Mouse (Mus musculus): ENCODE measurements at regions not wholly inside any gene's neighbourhood (a gene's known extent, or its start where the extent isn't known, plus 50 kb on each side); places are given as distances from the start of the nearest gene placed in this dataset.

DNA sequence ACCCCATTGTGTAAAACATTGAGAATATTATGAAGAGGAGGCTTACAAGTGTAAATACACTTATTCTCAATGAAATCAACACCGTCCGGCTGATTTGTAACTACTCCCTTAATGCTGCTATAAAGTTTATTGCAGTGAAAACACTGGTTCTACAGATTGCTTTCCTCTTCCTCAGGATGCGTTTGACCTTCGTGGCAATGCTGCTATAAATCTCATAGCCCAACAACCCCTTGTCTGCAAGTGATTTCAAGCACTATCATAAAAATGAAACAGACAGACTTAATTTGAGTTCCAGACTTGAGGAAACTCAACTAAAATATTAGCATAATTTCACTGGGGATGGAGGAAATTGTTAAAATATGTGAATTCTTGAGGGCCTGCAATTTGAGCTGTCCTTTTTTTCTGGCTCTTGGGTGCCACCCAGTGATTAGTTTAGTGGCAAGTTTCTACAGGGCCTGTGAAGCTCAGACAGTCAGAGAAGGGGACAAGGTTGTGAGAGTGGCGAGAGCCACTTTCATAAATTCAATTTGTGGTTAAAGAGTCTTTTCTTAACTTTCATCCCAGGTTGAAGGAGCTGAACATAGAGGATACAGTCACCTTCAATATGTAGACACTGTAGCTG, 1457.4 kb downstream of the 4930444P10Rik start:
- Histone ChIP-seq H3K4me1 (ENCODE audit: control insufficient read depth, insufficient read depth, insufficient read length) (no peaks in the 10 kb centered on the region), H3K36me3 (ENCODE audit: control insufficient read depth, insufficient read depth, low read length) (no peaks in the 10 kb centered on the region), H3K4me3 (ENCODE audit: extremely low read depth, insufficient read depth, insufficient read length) (no peak overlapping the region), H3K27ac (ENCODE audit: insufficient read depth, low read length) (no peak overlapping the region), H3K27me3 (ENCODE audit: control insufficient read depth, insufficient read depth, low read length) (no peaks in the 10 kb centered on the region)
- 77% methylated on average over 5 of the region's 5 CpGs for WGBS
- no peak for DNase-seq (ENCODE audit: low read depth in 1 of 2, low spot score in 2 of 2)
- TF ChIP-seq CTCF (IDR thresholded peaks at IDR 0.05; ENCODE audit: extremely low read depth, insufficient read depth, insufficient read length, insufficient replicate concordance) (no peak), POLR2A (IDR thresholded peaks at IDR 0.05; ENCODE audit: low read depth, low read length) (no peak)

DNA sequence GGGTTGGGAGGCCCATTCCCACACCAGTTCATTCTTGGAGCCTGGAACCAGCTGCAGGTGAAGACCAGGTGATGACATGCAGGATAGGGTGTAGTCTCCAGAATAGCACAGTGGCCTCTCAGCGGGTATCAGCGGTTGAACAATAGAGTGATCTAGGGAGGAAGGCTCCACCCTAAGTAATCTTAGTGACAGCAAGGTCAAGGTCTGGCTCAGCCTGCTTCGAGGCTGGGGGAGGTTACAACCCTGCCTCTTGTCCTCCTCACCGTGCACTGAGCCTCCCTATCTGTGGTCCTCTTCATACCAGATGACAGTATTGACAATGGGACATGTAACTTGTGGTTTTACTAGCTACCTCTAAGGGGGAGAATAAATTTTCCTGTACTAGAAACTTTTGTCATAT, 1461.1 kb downstream of the 4930444P10Rik start:
- TF ChIP-seq POLR2A (IDR thresholded peaks at IDR 0.05; ENCODE audit: low read depth, low read length) (no peak), CTCF (IDR thresholded peaks at IDR 0.05; ENCODE audit: extremely low read depth, insufficient read depth, insufficient read length, insufficient replicate concordance) (no peak)
- Histone ChIP-seq H3K4me1 (ENCODE audit: control insufficient read depth, insufficient read depth, insufficient read length) (no peaks in the 10 kb centered on the region), H3K36me3 (ENCODE audit: control insufficient read depth, insufficient read depth, low read length) (no peaks in the 10 kb centered on the region), H3K27me3 (ENCODE audit: control insufficient read depth, insufficient read depth, low read length) (no peaks in the 10 kb centered on the region), H3K27ac (ENCODE audit: insufficient read depth, low read length) (no peak overlapping the region), H3K4me3 (ENCODE audit: extremely low read depth, insufficient read depth, insufficient read length) (no peak overlapping the region)
- no peak for DNase-seq (ENCODE audit: low read depth in 1 of 2, low spot score in 2 of 2)
- WGBS, result 81% methylated on average over 4 of the region's 4 CpGs

DNA sequence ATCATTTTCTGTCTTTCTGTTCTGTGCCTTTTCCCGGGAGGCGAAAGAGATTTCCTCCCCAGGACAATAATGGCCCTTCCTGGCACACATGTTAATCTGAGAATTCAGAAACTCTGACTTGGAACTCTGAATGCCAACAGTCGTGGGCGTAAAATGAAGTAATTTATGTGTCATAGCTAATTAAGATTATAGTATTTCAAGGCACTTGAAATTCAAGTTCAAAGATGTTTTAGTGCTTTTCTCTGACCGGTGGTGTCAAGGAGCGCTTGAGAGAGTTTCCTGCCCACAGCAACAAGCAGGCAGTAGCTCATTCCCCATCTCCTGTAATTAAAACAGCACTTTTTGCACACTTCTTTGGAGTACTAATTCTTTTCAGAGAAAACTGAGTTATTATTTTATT, 1465.9 kb downstream of the 4930444P10Rik start:
- H3K27me3 ChIP-seq (ENCODE audit: control insufficient read depth, insufficient read depth, low read length), result no peaks in the 10 kb centered on the region
- TF ChIP-seq POLR2A (IDR thresholded peaks at IDR 0.05; ENCODE audit: low read depth, low read length), result no peak
- no peaks in the 10 kb centered on the region for H3K4me1 ChIP-seq (ENCODE audit: control insufficient read depth, insufficient read depth, insufficient read length)
- H3K27ac ChIP-seq (ENCODE audit: insufficient read depth, low read length), result no peak overlapping the region
- no peak overlapping the region for H3K4me3 ChIP-seq (ENCODE audit: extremely low read depth, insufficient read depth, insufficient read length)
- no peaks in the 10 kb centered on the region for H3K36me3 ChIP-seq (ENCODE audit: control insufficient read depth, insufficient read depth, low read length)
- no peak for DNase-seq (ENCODE audit: low read depth in 1 of 2, low spot score in 2 of 2)
- 84% methylated on average over 6 of the region's 6 CpGs for WGBS

DNA sequence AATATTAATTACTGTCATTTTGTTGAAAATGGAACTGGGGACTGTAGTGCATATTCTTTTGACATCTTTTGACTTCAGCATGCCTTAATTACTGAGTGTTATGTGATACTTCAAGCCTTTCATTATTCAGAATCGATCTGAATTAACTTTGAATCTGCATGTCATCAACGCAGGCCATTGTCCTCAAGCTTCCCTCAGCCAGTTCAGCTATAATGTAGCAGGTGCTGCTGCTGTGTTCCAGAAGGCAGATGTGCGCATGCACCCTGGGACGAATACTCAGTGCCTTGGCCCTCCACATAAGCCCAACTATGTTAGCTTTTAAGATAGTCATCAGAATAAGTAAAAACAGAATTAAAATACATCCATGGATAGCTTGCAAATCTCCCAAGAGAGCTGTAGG, 1466.4 kb downstream of the 4930444P10Rik start:
- no peak for DNase-seq (ENCODE audit: low read depth in 1 of 2, low spot score in 2 of 2)
- H3K4me3 ChIP-seq (ENCODE audit: extremely low read depth, insufficient read depth, insufficient read length), result no peak overlapping the region
- no peaks in the 10 kb centered on the region for H3K27me3 ChIP-seq (ENCODE audit: control insufficient read depth, insufficient read depth, low read length)
- no peaks in the 10 kb centered on the region for H3K36me3 ChIP-seq (ENCODE audit: control insufficient read depth, insufficient read depth, low read length)
- TF ChIP-seq CTCF (IDR thresholded peaks at IDR 0.05; ENCODE audit: extremely low read depth, insufficient read depth, insufficient read length, insufficient replicate concordance) (no peak), POLR2A (IDR thresholded peaks at IDR 0.05; ENCODE audit: low read depth, low read length) (no peak)
- 89% methylated on average over 4 of the region's 4 CpGs for WGBS
- H3K4me1 ChIP-seq (ENCODE audit: control insufficient read depth, insufficient read depth, insufficient read length), result no peaks in the 10 kb centered on the region
- H3K27ac ChIP-seq (ENCODE audit: insufficient read depth, low read length), result no peak overlapping the region

DNA sequence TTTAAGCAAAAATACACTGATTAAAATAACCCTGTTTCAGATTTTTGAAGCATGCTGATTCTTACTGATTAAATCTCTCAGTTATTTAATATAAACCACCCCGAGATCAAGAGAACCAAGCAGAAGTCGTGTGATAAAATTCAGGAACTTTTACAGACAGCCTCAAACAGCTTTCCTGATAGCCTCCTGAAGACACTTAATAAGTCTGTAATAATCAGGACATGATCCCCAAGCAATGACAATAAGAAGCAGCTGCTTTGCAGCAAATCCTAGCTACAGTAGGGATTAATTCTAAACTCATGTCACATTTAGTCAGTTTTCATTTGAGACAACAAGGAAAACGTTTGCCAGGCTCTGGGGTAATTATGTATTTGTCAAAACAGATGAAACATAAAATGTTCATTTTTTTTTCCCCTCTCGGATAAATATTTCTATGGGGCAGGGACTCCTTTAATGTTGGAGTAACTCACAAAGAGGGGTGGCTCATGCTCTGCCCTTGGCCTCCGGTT, 1472.1 kb downstream of the 4930444P10Rik start:
- TF ChIP-seq CTCF (IDR thresholded peaks at IDR 0.05; ENCODE audit: extremely low read depth, insufficient read depth, insufficient read length, insufficient replicate concordance), result no peak
- TF ChIP-seq POLR2A (IDR thresholded peaks at IDR 0.05; ENCODE audit: low read depth, low read length), result no peak
- no peak overlapping the region for H3K4me3 ChIP-seq (ENCODE audit: extremely low read depth, insufficient read depth, insufficient read length)
- no peaks in the 10 kb centered on the region for H3K4me1 ChIP-seq (ENCODE audit: control insufficient read depth, insufficient read depth, insufficient read length)
- WGBS, result 78% methylated on average over 5 of the region's 5 CpGs
- H3K27me3 ChIP-seq (ENCODE audit: control insufficient read depth, insufficient read depth, low read length), result no peaks in the 10 kb centered on the region
- no peak overlapping the region for H3K27ac ChIP-seq (ENCODE audit: insufficient read depth, low read length)
- no peak for DNase-seq (ENCODE audit: low read depth in 1 of 2, low spot score in 2 of 2)
- H3K36me3 ChIP-seq (ENCODE audit: control insufficient read depth, insufficient read depth, low read length), result no peaks in the 10 kb centered on the region

DNA sequence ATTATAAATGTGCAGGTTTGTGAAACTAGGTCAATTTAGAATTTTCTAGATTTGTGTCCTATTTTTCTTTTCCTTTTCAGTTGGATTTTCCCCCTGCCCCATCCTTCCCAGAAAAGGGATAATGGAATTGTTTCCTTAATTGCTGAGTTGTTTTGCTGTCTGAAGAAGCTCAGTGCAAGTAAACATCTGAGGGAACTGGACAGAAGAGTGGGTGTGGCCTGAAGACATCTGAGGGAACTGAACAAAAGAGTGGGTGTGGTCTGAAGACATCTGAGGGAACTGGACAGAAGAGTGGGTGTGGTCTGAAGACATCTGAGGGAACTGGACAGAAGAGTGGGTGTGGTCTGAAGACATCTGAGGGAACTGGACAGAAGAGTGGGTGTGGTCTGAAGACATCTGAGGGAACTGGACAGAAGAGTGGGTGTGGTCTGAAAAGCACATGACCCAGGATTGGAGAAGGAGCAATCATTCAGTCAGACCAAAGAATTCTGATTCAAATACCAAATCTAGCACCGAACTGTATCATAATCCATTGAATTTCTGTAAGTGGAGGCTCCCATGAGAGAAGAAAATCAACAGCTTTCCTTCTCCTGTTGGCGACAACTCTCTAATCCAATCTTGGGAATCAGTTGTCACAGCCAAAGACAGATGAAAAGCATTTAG, 1479.8 kb downstream of the 4930444P10Rik start:
- H3K36me3 ChIP-seq (ENCODE audit: control insufficient read depth, insufficient read depth, low read length), result no peaks in the 10 kb centered on the region
- H3K27me3 ChIP-seq (ENCODE audit: control insufficient read depth, insufficient read depth, low read length), result no peaks in the 10 kb centered on the region
- H3K27ac ChIP-seq (ENCODE audit: insufficient read depth, low read length), result no peak overlapping the region
- H3K4me1 ChIP-seq (ENCODE audit: control insufficient read depth, insufficient read depth, insufficient read length), result no peaks in the 10 kb centered on the region
- WGBS, result 86% methylated on average over 2 of the region's 2 CpGs
- TF ChIP-seq POLR2A (IDR thresholded peaks at IDR 0.05; ENCODE audit: low read depth, low read length), result no peak
- no peak for TF ChIP-seq CTCF (IDR thresholded peaks at IDR 0.05; ENCODE audit: extremely low read depth, insufficient read depth, insufficient read length, insufficient replicate concordance)
- no peak for DNase-seq (ENCODE audit: low read depth in 1 of 2, low spot score in 2 of 2)
- H3K4me3 ChIP-seq (ENCODE audit: extremely low read depth, insufficient read depth, insufficient read length), result no peak overlapping the region

DNA sequence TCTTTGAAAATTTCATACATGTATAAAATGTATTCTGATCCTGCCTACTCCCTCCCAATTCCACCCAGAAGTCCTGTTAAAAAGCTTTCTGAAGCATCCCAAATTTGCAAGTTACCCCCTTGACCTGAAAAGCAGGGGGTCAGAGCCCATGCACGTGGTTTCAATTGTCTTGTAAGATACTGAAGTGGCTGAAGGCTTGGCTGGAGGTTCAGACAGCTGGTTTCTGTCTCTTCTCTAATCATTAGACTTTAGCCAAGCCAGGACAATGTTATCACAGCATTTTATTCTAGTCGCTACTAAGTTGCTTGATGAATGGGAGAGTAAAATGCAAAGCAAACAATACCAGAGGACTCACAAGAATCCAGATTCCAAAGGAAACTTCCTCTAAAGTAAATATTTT, 1484.1 kb downstream of the 4930444P10Rik start:
- TF ChIP-seq POLR2A (IDR thresholded peaks at IDR 0.05; ENCODE audit: low read depth, low read length) (no peak), CTCF (IDR thresholded peaks at IDR 0.05; ENCODE audit: extremely low read depth, insufficient read depth, insufficient read length, insufficient replicate concordance) (no peak)
- WGBS, result 72% methylated on average over 2 of the region's 2 CpGs

More for the DNA sequence above, 1484.1 kb downstream of the 4930444P10Rik start:
- Histone ChIP-seq H3K27ac (ENCODE audit: insufficient read depth, low read length) (no peak overlapping the region), H3K27me3 (ENCODE audit: control insufficient read depth, insufficient read depth, low read length) (no peaks in the 10 kb centered on the region), H3K4me3 (ENCODE audit: extremely low read depth, insufficient read depth, insufficient read length) (no peak overlapping the region), H3K36me3 (ENCODE audit: control insufficient read depth, insufficient read depth, low read length) (no peaks in the 10 kb centered on the region), H3K4me1 (ENCODE audit: control insufficient read depth, insufficient read depth, insufficient read length) (no peaks in the 10 kb centered on the region)
- DNase-seq (ENCODE audit: low read depth in 1 of 2, low spot score in 2 of 2), result no peak

All from spleen, adult 2 months (tissue).